ENCODE assay signal across 8 mouse cellular contexts in genomic region chr16:29838981-29839661, GRCm38 (mm10).
DNase-seq lines count a peak whose midpoint lies in the region; ATAC-seq and TF ChIP-seq lines count a peak whose summit lies in the region.

No protein-coding gene starts in this region.

- in situ Hi-C loops in ES-E14 (cut with MboI; ENCODE audit: low sequenced_read_pairs in 2 of 2, unreplicated experiment in 2 of 2) = no loop called here

- H3K4me1 ChIP-seq in ES-E14 (ENCODE audit: control insufficient read depth in 2 of 2, insufficient read depth in 2 of 2, low read length in 2 of 2, poor library complexity in 1 of 2) = 0 out of 4 replicates have a peak, but pooled peaks cover 0 to 3% of the 10 kb centered on the region in 2 experiments
- peaks cover 27% of the 10 kb centered on the region for H3K4me1 ChIP-seq in forebrain, embryonic 15.5 days
- H3K4me1 ChIP-seq in hindbrain, embryonic 10.5 days (replicated peaks) = peaks cover 56% of the 10 kb centered on the region
- H3K4me1 ChIP-seq in lung, postnatal 0 days (ENCODE audit: insufficient read depth, low read depth, low read length) = no peaks in the 10 kb centered on the region; the same call in none of the 2 replicates

- H3K4me3 ChIP-seq in ES-E14 (ENCODE audit: insufficient read depth in 1 of 2, low read depth in 1 of 2, low read length in 2 of 2, poor library complexity in 1 of 2, severe bottlenecking in 1 of 2) = peak overlapping the region; percentile 47 to 66
- peak overlapping the region; percentile 23 for H3K4me3 ChIP-seq in forebrain, embryonic 15.5 days
- H3K4me3 ChIP-seq in hindbrain, embryonic 10.5 days = peak overlapping the region; percentile 38
- H3K4me3 ChIP-seq in lung, postnatal 0 days (ENCODE audit: low read depth, low read length) = 0 out of 2 replicates have a peak overlapping the region, but pooled peaks have one; percentile 17

- H3K27me3 ChIP-seq in forebrain, embryonic 15.5 days = peaks cover 4% of the 10 kb centered on the region; the same call in 1 of the 2 replicates
- H3K27me3 ChIP-seq in hindbrain, embryonic 10.5 days (ENCODE audit: insufficient read depth, poor library complexity, severe bottlenecking) = peaks cover 91% of the 10 kb centered on the region
- no peaks in the 10 kb centered on the region for H3K27me3 ChIP-seq in lung, postnatal 0 days (replicated peaks; ENCODE audit: insufficient read depth, low read length)

- no peak for TF ChIP-seq EP300 in lung, postnatal 0 days (IDR thresholded peaks at IDR 0.05)

- H3K9ac ChIP-seq in ES-E14 (ENCODE audit: insufficient read depth, low read depth, low read length, poor library complexity, severe bottlenecking) = peak overlapping the region; percentile 38; the same call in 1 of the 2 replicates
- H3K9ac ChIP-seq in forebrain, embryonic 15.5 days (replicated peaks) = peak overlapping the region; percentile 14; the same call in 1 of the 2 replicates
- H3K9ac ChIP-seq in lung, postnatal 0 days (replicated peaks; ENCODE audit: low read depth) = no peak overlapping the region

- H3K36me3 ChIP-seq in ES-E14 (ENCODE audit: control insufficient read depth, insufficient read depth, low read length, poor library complexity, severe bottlenecking) = no peaks in the 10 kb centered on the region
- H3K36me3 ChIP-seq in forebrain, embryonic 15.5 days = no peaks in the 10 kb centered on the region
- no peaks in the 10 kb centered on the region for H3K36me3 ChIP-seq in hindbrain, embryonic 10.5 days
- no peaks in the 10 kb centered on the region for H3K36me3 ChIP-seq in lung, postnatal 0 days (ENCODE audit: insufficient read depth, low read length)

- WGBS in forebrain, embryonic 15.5 days = 8% methylated on average over 28 of the region's 28 CpGs
- WGBS in hindbrain, embryonic 10.5 days = 9% methylated on average over 28 of the region's 28 CpGs
- WGBS in lung, postnatal 0 days = 7% methylated on average over 28 of the region's 28 CpGs

- H3K9me3 ChIP-seq in ES-E14 (ENCODE audit: control insufficient read depth, insufficient read depth, low read depth, low read length) = no peaks in the 10 kb centered on the region
- no peaks in the 10 kb centered on the region for H3K9me3 ChIP-seq in forebrain, embryonic 15.5 days
- no peaks in the 10 kb centered on the region for H3K9me3 ChIP-seq in hindbrain, embryonic 10.5 days
- no peaks in the 10 kb centered on the region for H3K9me3 ChIP-seq in lung, postnatal 0 days (ENCODE audit: low read length)

- no peak for TF ChIP-seq CTCF in lung, postnatal 0 days (IDR thresholded peaks at IDR 0.05)

- no peak overlapping the region for H3K27ac ChIP-seq in ES-E14 (ENCODE audit: insufficient read depth, low read depth, low read length, poor library complexity, severe bottlenecking)
- peak overlapping the region; percentile 42 for H3K27ac ChIP-seq in forebrain, embryonic 15.5 days (replicated peaks)
- peak overlapping the region; percentile 54 for H3K27ac ChIP-seq in hindbrain, embryonic 10.5 days
- no peak overlapping the region for H3K27ac ChIP-seq in lung, postnatal 0 days (ENCODE audit: low read length)

- ATAC-seq in forebrain, embryonic 15.5 days (replicated peaks) = peak; percentile 65
- peak; percentile 52; the same call in 1 of the 2 replicates for ATAC-seq in lung, postnatal 0 days

- DNase-seq in ES-E14 (ENCODE audit: low read depth, low spot score) (no peak), adipocyte (ENCODE audit: low spot score) (no peak)
- DNase-seq in adrenal gland, postnatal 25 days = peak; percentile 59
- DNase-seq in hindbrain, embryonic 10.5 days (ENCODE audit: low spot score) = peak; percentile 66
- DNase-seq in layer of hippocampus, postnatal 10 days (ENCODE audit: low spot score in 2 of 2) = peak; percentile 65 to 71
- peak; percentile 71 for DNase-seq in lung, postnatal 0 days (ENCODE audit: low spot score)
- peak; percentile 83 for DNase-seq in right cerebral cortex, adult 18-20 months

- H3K4me2 ChIP-seq in forebrain, embryonic 15.5 days (replicated peaks) = peak overlapping the region; percentile 42
- H3K4me2 ChIP-seq in lung, postnatal 0 days (replicated peaks; ENCODE audit: low read depth, low read length) = peak overlapping the region; percentile 52

TF ChIP-seq in ES-E14, 5 proteins besides CTCF, POLR2A, EP300 and RAD21:
- TF ChIP-seq ZC3H11A (IDR thresholded peaks at IDR 0.05; ENCODE audit: borderline replicate concordance, low read depth, low read length) (no peak), ZNF384 (IDR thresholded peaks at IDR 0.05; ENCODE audit: low read depth, low read length) (peak; percentile 87), CHD2 (IDR thresholded peaks at IDR 0.05; ENCODE audit: low read depth, low read length) (no peak), HCFC1 (IDR thresholded peaks at IDR 0.05; ENCODE audit: borderline replicate concordance, insufficient read depth, low read length) (no peak), MAFK (IDR thresholded peaks at IDR 0.05; ENCODE audit: insufficient read depth, low read depth, low read length) (peak; percentile 99)

Comparison
In these comparisons a context has a peak if more than half of its experiments do, and no peak if none do; other contexts are left out.
1. DNase-seq: peak in adrenal gland, postnatal 25 days (single experiment), hindbrain, embryonic 10.5 days (single experiment), layer of hippocampus, postnatal 10 days (2 of 2), lung, postnatal 0 days (single experiment) and right cerebral cortex, adult 18-20 months (single experiment); none in ES-E14 (single experiment) and adipocyte (single experiment).
2. H3K27ac ChIP-seq: peak in forebrain, embryonic 15.5 days (single experiment) and hindbrain, embryonic 10.5 days (single experiment); none in ES-E14 (single experiment) and lung, postnatal 0 days (single experiment).
3. Peak in every context shown above with its lines, with median percentiles within 50 percentile points of each other: H3K4me3 ChIP-seq.